Mouse (Mus musculus): ENCODE results near the gene Elovl1. TPM values are rescaled to one million over a fixed set of nuclear protein-coding genes. Genes with fewer than 3 reads are reported as not detected.

Elovl1 gene
- polyA plus RNA-seq, 1 experiment = 136 TPM

DNA sequence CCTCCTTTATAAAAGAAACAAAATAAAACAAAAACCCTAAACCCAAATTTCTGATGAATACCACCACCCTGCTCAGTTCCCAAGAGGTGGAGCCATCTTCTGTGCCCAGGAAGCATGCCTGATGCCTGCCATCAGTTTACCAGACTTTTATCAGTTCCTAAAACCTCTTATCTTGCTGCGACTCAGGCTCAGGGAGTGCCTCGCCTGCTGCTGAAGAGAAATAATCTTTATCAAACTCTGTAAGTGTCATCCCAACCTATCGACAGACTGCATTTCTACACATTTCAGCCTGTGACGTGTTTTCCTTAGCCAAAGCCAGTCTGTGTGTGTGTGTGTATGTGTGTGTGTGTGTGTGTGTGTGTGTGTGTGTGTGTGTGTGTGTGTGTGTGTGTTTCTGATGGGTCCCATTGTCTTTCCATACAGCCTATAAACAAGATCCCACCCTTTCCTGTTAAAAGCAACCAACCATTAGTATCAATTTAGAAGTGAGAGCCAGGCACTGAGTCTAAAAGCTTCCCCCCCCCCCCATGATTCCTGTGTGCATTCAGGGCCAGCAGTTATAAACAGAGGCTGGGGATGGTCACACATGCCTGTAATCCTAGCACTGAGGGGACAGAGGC is 3.2 kb upstream of the Elovl1 start:
- Histone ChIP-seq H3K79me2 (ENCODE audit: control insufficient read depth, insufficient read depth) (peaks cover 15% of the 10 kb centered on the region), H3K27me3 (ENCODE audit: control insufficient read depth, insufficient read depth, insufficient read length) (no peaks in the 10 kb centered on the region), H3ac (ENCODE audit: control insufficient read depth, insufficient read length) (no peak overlapping the region), H3K36me3 (ENCODE audit: control insufficient read depth, insufficient read depth) (no peaks in the 10 kb centered on the region), H3K4me2 (ENCODE audit: low read depth) (no peak overlapping the region), H3K4me3 (no peak overlapping the region)
- no peak for TF ChIP-seq MYOD1 (IDR thresholded peaks at IDR 0.05; ENCODE audit: control insufficient read depth in 1 of 3, insufficient read length in 2 of 3, low read depth in 2 of 3)

DNA sequence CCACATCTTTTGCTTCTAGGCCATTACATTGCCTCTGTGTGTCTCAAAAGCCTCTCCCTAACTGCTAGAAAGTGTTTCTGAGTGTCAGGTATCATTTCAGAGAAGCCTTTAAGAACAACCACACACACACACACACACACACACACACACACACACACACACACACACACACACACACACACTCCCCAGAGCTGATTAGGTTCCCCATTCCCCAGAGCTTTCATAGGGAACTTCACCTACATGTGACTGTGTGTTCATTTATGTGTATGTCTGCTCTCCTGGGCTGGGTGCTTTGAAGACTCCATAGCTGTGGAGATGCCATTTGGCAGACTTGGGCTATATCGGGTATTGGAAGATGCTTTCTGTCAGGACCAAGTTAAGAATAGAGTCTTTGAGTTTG is 2.5 kb upstream of the Elovl1 start:
- Histone ChIP-seq H3K27me3 (ENCODE audit: control insufficient read depth, insufficient read depth, insufficient read length) (no peaks in the 10 kb centered on the region), H3K4me2 (ENCODE audit: low read depth) (no peak overlapping the region), H3K36me3 (ENCODE audit: control insufficient read depth, insufficient read depth) (no peaks in the 10 kb centered on the region), H3K79me2 (ENCODE audit: control insufficient read depth, insufficient read depth) (peaks cover 22% of the 10 kb centered on the region), H3ac (ENCODE audit: control insufficient read depth, insufficient read length) (no peak overlapping the region), H3K4me3 (no peak overlapping the region)
- TF ChIP-seq MYOG (IDR thresholded peaks at IDR 0.05; ENCODE audit: control insufficient read depth in 1 of 3, insufficient read depth in 1 of 3, insufficient read length in 2 of 3, low read depth in 2 of 3) (no peak), USF1 (IDR thresholded peaks at IDR 0.05; ENCODE audit: low read depth) (no peak), POLR2AphosphoS2 (IDR thresholded peaks at IDR 0.05; ENCODE audit: insufficient read length, low read depth) (no peak), MAX (IDR thresholded peaks at IDR 0.05; ENCODE audit: low read depth) (no peak), SRF (IDR thresholded peaks at IDR 0.05; ENCODE audit: control insufficient read depth, insufficient read length, low read depth) (no peak)

DNA sequence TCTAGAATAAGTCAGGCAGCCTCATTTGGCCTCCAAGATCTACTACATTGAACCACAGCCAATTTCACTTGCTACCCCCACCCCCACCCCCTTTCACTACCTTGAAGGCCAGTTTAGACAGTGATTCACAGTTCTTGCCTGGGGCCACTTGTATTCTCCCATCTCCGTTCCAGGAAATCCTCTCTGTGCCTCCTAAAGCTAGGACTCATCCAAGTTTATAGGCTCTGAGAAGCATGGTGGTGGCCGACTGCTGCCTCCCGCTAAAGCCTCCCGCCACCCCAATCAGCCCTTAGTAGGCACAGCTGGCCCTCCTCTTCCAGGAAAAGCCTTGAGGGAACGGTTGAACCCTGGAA is 502 bp upstream of the Elovl1 start:
- Histone ChIP-seq H3K27me3 (ENCODE audit: control insufficient read depth, insufficient read depth, insufficient read length) (no peaks in the 10 kb centered on the region), H3K4me2 (ENCODE audit: low read depth) (peak overlapping the region; percentile 87), H3K4me3 (peak overlapping the region; percentile 63), H3ac (ENCODE audit: control insufficient read depth, insufficient read length) (peak overlapping the region; percentile 73), H3K36me3 (ENCODE audit: control insufficient read depth, insufficient read depth) (peaks cover 18% of the 10 kb centered on the region), H3K79me2 (ENCODE audit: control insufficient read depth, insufficient read depth) (peaks cover 33% of the 10 kb centered on the region)
- TF ChIP-seq MAX (IDR thresholded peaks at IDR 0.05; ENCODE audit: low read depth) (no peak), E2F4 (IDR thresholded peaks at IDR 0.05; ENCODE audit: insufficient read depth) (no peak), TCF3 (IDR thresholded peaks at IDR 0.05; ENCODE audit: insufficient read length, low read depth) (no peak), USF1 (IDR thresholded peaks at IDR 0.05; ENCODE audit: low read depth) (no peak), MYOG (IDR thresholded peaks at IDR 0.05; ENCODE audit: control insufficient read depth in 1 of 3, insufficient read depth in 1 of 3, insufficient read length in 2 of 3, low read depth in 2 of 3) (no peak)

DNA sequence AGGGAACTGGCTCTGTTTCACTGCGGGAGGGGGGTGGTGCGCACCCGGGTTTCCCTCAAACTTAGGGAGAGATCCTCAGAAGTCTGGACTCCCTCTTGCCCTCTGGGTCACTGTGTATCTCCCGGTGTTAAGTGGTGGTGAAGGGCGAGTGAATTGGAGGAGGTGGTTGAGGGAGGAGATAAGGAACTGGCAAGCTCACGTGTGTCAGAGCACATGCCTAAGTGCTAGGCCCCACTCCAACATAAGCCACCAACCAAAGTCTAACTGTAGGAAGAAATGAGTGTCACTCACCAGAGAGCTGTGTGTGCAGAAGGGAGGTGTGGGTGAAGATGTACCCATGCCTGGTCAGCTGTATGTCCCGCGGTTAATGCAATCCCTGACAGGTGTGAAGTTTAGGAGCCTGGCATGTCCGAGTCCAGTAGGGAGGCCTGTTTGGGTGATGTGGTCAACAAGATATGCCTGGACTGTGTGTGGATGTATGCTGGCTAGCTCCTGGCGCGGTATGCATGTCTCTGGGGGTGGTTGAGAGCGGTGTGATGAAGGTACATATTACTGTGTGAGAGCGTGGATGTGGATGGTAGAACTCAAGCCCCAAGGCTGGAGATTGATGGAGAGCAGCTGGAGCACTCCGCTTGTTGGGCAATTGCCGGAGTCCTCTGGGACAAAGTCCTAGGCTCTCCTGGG is 780 bp downstream of the Elovl1 start:
- TF ChIP-seq POLR2AphosphoS2 (IDR thresholded peaks at IDR 0.05; ENCODE audit: insufficient read length, low read depth) = no peak
- peak in 1 of 3 experiments; percentile 75 for TF ChIP-seq MYOG (IDR thresholded peaks at IDR 0.05; ENCODE audit: control insufficient read depth in 1 of 3, insufficient read depth in 1 of 3, insufficient read length in 2 of 3, low read depth in 2 of 3)
- TF ChIP-seq TCF12 (IDR thresholded peaks at IDR 0.05; ENCODE audit: insufficient read depth, poor library complexity, severe bottlenecking) = no peak
- TF ChIP-seq CEBPB (IDR thresholded peaks at IDR 0.05; ENCODE audit: insufficient read depth, poor library complexity, severe bottlenecking) = peak; percentile 52
- TF ChIP-seq MYOD1 (IDR thresholded peaks at IDR 0.05; ENCODE audit: control insufficient read depth in 1 of 3, insufficient read length in 2 of 3, low read depth in 2 of 3) = peak; percentile 22 to 53 (median 39)
- TF ChIP-seq MAX (IDR thresholded peaks at IDR 0.05; ENCODE audit: low read depth) = peak; percentile 32

DNA sequence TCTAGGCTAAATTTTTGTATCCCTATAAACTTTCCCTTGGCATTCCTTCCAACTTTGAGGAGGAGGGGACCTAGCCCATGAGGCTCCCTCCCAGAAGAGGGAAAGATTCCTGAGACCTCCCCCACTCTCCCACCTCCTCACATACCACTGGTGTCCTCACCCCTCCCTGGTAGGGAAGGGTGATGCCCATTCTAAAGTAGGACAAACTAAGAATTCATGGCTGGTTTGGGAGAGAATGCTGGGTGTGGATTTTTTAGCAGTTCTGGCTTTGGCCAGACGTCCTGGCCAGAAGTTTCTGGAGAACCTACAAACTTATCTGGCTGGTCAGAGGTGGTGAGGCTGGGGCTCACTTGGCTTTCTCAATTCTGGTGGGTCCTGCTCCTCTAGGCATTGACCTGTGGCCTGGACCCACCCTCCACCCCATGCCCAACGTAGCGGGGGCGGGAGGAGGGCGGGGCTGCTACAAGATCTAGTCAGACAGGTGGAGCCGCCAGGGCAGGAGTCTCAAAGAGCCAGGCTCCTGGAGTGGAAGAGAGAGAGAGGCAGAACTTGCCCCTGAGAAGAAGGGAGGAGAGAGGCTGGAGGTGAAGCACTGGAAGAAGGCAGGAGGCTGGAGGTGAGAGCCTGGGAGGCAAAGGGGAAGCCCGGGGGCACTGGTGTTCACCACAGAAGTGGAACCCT is 1.5 kb downstream of the Elovl1 start:
- peak overlapping the region; percentile 97 for H3K4me2 ChIP-seq (ENCODE audit: low read depth)
- H3ac ChIP-seq (ENCODE audit: control insufficient read depth, insufficient read length) = peak overlapping the region; percentile 73
- no peaks in the 10 kb centered on the region for H3K27me3 ChIP-seq (ENCODE audit: control insufficient read depth, insufficient read depth, insufficient read length)
- TF ChIP-seq MYOD1 (IDR thresholded peaks at IDR 0.05; ENCODE audit: control insufficient read depth in 1 of 3, insufficient read length in 2 of 3, low read depth in 2 of 3) (peak in 1 of 3 experiments; percentile 42), MYOG (IDR thresholded peaks at IDR 0.05; ENCODE audit: control insufficient read depth in 1 of 3, insufficient read depth in 1 of 3, insufficient read length in 2 of 3, low read depth in 2 of 3) (no peak), MAX (IDR thresholded peaks at IDR 0.05; ENCODE audit: low read depth) (no peak)
- peak overlapping the region; percentile 63 for H3K4me3 ChIP-seq
- H3K79me2 ChIP-seq (ENCODE audit: control insufficient read depth, insufficient read depth) = peaks cover 36% of the 10 kb centered on the region
- peaks cover 33% of the 10 kb centered on the region for H3K36me3 ChIP-seq (ENCODE audit: control insufficient read depth, insufficient read depth)

More for the DNA sequence above, 780 bp downstream of the Elovl1 start:
- H3K27me3 ChIP-seq (ENCODE audit: control insufficient read depth, insufficient read depth, insufficient read length) = no peaks in the 10 kb centered on the region
- H3K4me2 ChIP-seq (ENCODE audit: low read depth) = peak overlapping the region; percentile 97
- peak overlapping the region; percentile 73 for H3ac ChIP-seq (ENCODE audit: control insufficient read depth, insufficient read length)
- peaks cover 33% of the 10 kb centered on the region for H3K79me2 ChIP-seq (ENCODE audit: control insufficient read depth, insufficient read depth)
- peak overlapping the region; percentile 63 for H3K4me3 ChIP-seq
- H3K36me3 ChIP-seq (ENCODE audit: control insufficient read depth, insufficient read depth) = peaks cover 29% of the 10 kb centered on the region

All from myocyte (in vitro differentiated cells).